Mouse (Mus musculus): ENCODE measurements around the gene Soat2.
A peak's percentile ranks its signal among the peaks of the same experiment; 100 is the strongest.
"Not testable (repeated sequence)": the region's sequence is repeated elsewhere in the genome, so short reads cannot be mapped to it uniquely, and the experiment has no call there.

The Soat2 gene

DNA sequence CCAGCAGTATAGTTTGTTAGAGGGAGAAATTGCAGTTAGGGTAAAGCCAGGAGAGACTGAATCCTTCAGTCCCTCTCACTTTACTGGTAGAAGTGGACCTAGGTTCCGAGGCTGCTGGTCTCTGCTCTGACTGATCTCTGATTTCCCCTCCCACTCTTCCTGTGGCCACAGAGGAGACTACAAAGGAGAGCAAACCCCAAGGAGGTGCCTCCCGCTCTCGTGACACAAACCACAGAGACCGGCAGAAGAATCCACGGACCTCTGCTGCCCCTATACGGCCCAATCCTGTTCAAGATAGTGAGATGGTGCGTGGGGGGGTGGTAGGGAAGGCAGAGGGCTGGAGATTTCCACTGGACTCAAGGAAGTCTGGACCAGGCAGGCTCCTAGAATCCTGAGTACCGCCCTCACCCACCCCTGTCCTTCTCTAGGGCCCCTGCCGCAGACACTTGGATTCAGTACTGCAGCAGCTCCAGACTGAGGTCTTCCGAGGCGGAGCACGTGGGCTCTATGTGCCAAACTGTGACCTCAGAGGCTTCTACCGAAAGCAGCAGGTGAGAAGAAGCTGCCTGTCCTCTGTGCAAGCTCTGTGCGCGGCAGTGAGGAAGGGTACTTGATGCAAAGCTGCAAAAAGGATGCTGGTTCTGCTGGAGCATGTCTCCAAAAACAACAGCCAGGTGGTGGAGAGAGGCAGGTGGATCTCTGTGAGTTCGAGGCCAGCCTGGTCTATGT lies 2.5 kb upstream of the Soat2 start:
- DNase-seq = no peak

DNA sequence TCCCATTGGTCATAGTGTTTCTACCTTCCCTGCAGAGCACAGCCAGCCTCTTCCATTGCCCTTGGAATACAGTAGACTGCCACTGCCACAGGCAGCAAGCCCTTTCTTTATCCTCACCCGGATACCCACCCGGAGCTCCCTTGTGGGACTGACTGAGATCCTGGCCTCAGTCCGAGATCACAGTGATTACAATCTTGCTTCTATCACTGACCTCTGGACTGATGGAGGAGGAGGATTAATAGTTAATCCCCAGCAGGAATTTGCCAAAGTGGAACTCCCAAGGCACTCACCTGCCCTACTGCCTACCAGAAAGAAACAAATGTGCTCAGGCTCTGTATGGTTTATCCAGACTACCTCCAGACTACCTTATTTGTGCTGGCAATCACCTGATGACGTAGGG lies 765 bp upstream of the Soat2 start:
- DNase-seq = peak; percentile 64

DNA sequence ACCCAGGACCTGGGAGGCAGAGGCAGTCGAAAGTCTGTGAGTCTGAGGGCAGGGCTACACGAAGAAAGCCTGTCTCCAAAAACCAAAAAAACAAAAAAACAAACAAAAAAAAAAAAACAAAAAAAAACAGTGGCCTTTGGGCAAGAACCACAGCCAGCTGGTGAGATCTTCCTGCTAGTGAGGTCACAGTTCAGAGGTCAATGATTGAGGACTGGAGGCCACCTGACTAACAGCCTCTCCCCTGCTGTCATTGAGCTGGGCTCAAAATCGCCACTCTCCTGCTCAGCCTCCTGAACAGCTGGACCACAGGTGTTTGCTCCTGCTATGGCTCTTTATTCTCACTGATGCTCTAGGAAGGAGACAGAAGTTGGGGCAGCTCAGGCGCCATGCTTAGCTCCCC lies 2.3 kb downstream of the Soat2 start:
- no peak for DNase-seq

DNA sequence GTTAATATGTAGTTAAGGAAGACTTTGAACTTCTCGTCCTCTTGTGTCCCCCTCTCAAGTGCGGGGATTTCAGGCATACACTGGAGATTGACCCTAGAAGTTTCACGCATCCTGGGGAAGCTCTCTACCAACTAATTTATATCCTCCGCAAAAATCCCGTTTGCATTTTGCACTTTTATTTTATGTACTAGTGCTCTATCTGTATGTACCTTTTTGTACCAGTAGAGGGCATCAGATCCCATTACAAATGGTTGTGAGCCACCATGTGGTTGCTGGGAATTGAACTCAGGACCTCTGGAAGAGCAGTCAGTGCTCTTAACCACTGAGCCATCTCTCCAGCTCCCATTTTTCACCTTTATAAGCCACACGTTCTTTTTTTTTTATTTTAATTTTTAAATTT lies 4.7 kb downstream of the Soat2 start:
- not testable (repeated sequence) for DNase-seq

DNA sequence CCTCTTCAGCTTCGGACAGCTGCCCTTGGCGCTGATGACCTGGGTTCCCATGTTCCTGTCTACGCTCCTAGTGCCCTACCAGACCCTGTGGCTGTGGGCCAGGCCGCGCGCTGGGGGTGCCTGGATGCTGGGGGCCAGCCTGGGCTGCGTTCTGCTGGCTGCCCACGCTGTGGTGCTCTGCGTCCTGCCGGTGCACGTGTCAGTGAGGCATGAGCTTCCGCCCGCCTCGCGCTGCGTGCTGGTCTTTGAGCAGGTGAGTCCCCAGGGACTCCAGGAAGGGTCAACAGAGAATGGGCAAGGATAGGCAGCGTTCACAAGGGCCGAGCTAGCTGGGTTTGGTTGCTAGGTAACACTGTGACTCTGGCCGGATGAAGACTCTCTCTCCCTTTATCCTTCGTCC lies 6.5 kb downstream of the Soat2 start:
- DNase-seq = no peak

DNA sequence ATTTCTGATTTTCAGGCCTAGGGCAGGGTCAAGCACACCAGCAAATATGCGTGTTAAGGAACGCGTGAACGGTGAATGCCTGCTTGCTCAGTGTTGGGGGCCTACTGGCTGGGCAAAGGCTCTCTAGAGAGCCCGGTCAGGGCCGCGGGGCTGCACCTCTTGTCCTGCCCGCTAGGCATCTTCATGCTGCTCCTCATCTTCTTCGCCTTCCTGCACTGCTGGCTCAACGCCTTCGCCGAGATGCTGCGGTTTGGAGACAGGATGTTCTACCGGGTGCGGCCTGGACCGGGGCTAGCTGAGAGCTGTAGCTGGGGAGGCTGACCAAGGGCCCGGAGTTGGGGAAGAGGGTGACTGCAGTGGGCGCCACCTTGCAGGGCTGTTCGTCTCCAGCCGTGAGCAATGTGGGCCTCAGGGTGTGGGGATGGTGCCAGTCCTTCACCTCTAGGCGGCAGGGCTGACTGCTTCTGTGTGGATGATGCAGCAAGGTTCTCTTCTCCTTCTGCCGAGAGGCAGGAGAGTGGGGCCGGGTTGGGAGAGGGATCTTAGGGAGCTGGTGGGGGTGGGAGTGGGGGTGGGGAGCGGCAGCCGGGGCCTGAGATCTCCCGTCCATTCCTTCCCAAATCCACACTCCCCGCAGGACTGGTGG lies 10.2 kb downstream of the Soat2 start:
- DNase-seq = no peak

DNA sequence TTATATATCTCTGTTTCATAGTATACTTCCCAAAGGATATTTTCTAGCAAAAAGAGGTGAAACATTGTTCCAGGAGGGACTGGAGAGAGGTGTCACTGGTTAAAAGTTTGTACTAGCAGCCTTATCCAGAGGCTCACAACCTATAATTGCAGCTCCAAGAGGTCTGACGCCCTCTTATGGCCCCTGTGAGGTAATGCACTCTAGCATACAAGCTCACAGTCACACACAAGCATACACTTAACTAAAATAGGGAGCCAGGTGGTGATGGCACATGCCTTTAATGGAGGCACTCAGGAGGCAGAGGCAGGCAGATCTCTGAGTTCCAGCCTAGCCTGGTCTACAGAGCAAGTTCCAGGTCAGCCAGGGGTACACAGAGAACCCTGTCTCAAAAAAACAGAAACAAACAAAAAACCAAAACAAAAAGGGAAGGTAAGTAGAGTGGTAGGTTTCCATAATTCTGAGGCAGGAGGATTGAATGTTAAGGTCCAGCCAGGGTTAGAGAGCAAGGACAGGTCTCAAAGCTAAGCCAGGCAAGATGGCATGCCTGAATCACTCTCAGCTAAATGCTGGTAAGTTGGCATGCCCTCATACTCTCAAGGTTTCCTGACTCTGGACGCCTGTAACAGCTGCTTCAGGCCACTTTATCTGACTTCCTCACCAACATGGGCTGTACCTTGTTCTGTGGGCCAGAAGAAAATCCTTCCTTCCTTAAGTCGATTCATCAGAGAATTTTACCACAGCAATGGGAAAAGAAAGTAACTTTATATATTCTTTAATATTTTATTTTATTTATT lies 13.8 kb downstream of the Soat2 start:
- DNase-seq = no peak

DNA sequence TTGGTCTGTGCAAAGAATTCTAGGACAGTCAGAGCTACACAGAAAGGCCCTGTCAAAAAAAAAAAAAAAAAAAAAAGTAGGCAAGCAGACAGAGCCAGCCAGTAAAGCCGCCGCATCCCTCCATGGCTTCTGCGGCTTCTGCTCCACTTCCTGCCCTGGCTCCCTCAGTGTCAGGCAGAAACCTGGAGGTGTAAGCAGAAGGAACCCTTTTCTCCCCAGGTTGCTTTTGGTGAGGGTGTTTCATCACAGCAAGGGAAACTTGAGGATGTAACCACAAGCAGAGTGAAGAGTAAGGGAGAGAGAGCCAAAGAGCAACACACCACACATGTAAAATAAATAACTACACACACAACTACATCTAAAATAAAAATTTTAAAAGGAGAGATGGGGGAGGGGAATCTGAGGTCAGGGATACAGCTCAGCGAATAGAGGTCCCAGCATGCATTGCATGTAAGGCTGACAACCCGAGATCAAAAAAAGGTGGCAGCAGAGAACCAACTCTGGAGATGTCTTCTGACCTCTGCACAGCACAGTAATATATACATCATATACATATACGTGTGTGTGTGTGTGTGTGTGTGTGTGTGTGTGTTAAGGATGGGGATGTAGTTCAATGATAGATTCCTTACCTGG lies 15.3 kb downstream of the Soat2 start:
- no peak for DNase-seq

DNA sequence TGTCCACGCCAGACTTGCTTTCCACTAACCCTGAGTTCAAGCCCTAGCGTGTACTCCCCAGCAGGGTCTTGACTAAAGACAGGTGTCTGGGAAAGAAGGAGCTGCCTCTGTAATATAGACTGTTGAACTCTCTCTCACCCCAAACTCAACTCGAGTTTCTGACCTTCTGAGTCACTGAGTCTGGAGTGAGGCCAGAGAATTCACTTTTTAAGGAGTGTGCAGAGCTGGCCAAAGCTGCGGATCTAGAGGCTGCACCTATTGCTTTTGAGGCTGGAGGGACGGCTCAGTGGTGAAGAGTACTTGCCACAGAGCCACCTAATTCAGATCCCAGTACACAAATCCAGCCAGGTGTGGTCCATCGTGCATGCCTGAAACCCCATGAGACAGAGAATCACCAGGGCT lies 17.3 kb downstream of the Soat2 start:
- no peak for DNase-seq

DNA sequence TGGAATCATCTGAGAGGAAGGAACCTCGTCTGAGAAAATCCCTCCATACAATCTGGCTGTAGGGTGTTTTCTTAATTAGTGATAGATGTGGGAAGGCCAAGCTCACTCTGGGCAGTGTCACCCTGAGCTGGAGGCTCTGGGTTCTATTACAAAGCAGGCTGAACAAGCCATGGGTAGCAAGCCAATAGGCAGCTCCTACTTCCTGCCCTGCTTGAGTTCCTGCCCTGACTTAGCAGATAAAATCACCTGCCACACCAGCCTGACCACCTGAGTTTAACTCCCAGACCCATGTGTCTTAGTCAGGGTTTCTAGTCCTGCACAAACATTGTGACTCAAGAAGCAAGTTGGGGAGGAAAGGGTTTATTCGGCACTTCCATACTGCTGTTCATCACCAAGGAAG lies 18.7 kb downstream of the Soat2 start:
- no peak for DNase-seq

DNA sequence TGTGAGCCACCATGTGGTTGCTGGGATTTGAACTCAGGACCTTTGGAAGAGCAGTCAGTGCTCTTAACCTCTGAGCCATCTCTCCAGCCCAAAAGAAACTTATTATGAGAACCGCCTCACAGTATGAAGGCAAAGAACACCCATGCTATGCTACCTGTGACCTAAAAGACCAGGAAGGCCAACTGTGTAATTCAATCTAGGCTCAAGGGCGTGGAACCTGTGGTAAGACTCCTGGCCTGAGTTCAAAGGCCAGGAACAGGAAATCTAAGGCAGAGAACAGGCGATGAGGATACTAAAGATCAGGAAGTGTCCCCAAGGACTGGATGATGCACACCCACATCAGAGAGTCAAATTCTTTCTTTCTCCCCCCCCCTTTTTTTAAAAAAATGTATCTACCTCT lies 23.3 kb downstream of the Soat2 start:
- no peak for DNase-seq

DNA sequence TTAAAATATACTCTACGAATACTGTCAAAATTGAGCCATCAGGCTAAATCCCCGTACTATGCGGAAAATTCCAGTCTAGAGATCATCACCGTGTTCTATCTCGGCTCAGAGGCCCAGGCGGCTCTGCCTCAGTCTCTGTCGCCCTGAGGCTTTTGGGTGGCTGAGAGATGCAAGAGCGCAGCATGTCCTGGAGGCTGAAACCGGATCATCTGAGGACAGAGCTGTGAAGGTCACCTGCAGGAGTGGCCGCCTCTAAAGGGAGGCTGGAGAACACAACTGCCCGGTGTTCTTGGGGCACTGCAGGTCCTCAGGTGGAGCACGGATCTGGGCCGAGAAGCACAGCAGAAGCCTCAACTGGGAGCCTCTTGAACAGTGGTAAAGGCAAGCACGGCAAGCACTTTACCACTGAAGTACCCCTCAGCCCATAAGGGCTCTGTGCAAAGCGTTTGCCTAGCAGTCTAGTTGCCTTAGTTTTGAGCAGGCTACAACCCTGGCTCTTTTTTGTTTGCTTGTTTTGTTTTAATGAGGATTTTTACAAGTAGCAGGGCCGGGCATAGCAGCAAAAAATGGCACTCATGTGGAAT lies 25.5 kb downstream of the Soat2 start:
- no peak for DNase-seq

DNA sequence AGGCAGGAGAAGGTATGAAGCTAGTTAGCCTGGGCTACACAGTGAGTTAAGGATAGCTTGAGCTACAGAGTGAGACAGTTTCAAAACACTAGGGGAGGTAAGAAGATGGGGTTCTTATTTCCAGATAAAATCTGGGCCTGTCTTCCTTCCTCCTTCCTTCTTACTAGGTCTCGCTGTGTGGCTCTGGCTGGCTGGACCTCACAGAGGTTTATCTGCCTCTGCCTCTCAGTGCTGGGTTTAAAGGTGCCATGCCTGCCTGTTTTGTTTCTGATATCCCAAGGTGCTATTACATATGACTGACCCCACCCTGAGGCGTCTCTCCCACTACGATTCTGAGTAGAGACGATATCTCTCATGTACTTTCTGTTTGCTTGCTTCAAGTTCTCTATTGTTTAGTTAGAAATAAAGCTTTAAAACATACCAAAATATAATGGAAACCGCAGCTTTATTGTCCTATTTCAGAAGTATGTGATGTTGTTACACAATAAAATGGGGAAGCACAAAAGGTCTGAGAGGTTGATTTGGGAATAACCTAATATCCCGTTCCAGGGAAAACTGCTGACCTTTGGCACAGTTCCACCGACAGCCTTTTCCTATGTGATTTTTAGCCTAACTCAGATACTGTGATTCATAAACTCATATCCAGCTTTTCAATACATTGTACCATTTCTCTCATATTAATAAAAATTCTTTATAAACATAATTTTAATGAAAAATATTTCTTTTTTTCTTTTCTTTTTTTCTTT lies 26.4 kb downstream of the Soat2 start:
- DNase-seq = no peak

DNA sequence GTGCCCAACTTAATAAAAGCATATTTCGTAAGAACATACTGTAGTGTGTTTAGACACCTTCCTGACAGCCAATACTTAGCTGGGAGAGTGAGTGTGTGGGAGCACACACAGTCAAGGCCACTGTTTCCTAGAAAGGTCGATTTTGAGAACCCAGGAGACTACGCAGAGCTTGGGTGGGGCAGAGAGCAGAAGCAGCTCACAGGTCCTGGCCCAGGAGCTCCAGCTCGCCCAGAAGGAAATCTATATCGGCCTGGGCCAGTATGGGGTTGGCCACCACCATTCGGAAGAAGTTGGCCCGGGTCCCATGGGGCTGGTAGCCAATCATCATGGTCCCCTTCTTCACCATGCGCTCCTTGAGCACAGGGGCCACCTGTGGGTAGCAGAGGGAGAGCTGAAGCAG lies 27.1 kb downstream of the Soat2 start:
- DNase-seq = no peak

DNA sequence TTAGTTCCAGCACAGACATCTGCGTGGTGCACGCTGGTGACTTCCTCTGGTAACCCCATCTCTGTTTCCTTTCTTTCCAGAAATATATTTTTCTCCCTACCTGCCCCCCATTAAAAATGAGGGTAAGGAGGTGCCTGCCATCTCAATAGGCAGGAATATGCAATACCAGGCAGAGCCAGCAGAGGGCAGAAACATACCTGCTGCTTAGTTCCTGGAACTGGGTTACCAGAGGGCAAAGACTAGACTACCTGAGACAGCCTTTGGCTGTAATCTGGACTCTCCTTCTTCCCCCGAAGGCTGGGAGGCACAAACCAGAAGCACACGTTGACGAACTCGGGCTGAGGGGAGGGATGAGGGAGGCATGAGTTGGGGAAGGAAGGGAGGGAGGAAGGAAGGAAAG lies 28.0 kb downstream of the Soat2 start:
- peak; percentile 94 for DNase-seq

DNA sequence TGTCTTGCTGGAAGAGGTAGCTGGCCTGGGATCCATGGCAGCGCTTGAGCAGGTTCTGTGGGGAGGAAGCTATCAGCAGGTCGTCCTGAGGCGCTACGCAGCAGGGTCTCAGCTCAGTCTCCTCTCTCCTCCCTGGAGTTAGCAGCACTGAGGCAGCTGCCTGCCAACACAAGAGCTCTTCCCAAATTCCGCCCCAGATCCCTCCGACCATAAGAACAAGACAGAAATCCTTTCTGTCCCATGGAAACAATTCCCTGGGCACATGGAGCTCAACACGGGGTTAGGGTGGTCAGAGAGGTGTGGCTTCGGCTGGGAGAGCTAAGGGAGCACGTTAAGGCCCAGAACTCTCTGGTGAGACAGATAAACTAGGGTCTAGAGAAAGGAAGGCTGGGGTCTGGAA lies 28.8 kb downstream of the Soat2 start:
- DNase-seq = no peak

DNA sequence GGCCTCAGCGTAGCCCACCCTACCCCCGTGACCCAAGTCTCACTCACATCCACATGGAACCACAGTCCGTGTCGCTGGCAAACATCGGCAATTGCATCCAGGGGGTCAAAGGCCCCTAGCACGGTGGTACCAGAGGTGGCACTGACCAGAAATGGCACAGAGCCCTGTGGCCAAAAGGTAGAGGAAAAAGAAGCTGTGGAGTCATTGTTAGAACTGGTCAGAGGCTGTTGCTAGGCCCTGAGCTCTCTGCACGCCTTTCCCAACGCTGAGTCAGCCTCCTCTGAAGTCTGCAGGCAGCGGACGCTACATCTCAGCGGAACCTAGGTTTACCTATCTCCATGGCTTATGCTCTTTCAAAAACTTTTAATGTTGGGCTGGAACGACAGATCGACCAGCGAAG lies 29.6 kb downstream of the Soat2 start:
- peak; percentile 47 for DNase-seq

DNA sequence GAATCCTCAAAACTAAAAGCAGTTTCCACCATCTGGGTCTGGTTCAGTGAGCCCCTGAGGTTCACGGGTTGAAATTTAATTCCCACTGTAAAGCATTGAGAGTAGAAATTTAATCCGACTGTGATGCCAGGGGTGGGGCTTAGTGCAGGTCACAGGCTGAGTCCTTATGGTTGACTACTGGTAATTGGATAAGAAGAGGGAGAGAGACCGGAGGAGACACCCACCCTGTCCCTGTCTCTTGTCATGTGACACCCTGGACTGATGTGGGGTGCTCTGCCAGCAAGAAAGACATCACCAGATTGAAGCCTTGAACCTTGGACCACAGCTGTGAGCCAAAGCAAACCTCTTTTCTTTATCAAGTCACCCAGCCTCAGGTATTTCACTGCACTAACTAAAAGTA lies 32.8 kb downstream of the Soat2 start:
- peak; percentile 94 for DNase-seq

DNA sequence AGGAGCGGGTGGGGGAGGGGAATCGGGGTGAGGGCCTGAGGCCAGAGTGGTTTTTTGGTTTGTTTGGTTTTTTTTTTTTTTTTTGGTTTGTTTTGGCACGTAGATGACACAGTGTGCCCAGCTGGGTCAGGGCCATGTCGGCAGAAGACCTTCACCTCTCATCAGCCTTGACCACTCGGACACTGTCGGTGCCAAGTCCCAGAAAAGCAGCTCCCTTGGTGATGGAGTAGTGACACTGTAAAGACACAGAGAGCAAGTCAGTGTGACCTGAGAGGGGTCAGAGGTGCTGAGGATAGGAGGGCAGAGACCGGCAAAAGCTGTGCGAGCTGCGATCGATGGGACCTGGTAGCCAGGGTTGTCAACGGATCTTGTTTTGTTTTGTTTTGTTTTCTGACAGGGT lies 35.9 kb downstream of the Soat2 start:
- DNase-seq = peak; percentile 59

DNA sequence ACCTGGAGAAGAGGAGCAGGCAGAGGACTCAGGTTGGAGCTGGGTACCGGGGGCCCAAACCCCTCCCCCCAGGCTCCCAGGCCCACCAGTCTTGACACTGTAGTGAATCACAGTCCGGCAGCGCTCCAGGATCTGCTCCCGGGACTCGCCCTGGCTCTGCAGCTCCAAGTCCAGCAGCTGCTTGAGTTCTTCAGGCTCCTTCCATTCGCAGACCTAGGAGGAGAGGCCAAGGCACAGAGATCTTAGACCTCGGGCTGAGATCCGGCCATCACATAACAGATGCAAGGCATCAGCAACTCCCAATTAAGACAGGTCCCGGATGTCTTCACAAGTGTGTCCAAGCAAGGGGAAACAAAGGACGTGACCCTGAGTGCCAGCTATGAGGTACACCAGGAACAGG lies 37.8 kb downstream of the Soat2 start:
- DNase-seq = no peak

DNA sequence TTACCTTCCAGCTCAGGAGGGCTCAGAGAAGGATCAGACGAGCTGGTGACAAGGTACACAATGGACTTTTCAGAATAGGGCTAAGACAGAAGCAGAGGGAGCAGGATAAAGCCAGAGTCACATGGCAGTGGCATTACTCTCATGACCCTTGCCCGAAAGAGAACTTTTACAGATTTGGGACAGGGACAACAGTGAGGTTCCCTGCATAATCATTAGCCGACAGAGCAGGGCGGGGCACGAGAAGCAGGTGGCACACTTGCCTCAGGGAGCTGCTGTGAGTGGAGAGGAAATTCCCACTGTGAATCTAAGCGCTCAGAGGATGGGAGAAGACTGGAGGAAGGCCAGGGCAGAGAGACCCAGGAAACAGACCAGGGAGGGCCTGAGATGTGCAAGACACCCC lies 38.6 kb downstream of the Soat2 start:
- DNase-seq = peak; percentile 86

DNA sequence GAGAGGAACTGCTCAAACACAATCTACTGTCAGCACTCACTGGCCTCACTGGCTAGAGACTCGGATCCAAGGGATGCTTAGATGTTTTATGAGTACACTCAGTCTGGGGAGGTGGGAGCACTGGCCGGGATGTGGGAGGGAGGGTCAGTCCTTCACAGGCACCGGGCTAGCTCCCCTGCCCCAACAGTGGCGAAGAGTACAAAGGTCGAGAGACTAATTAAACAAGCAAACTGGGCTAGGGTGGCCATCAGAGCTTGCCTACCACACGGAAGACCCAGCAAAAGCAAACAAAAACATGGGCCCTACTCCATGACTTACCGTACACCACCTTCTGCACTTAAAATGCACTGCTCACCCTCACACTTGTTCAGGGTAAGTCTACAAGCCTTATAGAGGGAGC lies 41.4 kb downstream of the Soat2 start:
- DNase-seq = no peak

Measured in kidney, adult 9 months (tissue).